Mouse (Mus musculus) limb, embryonic 12.5 days (tissue): ENCODE results near the gene P3h2. TPM values are rescaled to one million over a fixed set of nuclear protein-coding genes. Genes with fewer than 3 reads are reported as not detected.
A peak's percentile ranks its signal among the peaks of the same experiment; 100 is the strongest.

Experiments used
- ATAC-seq: fragments of 200-750 bp; cut with Nextera tagmentation; 2 replicates; pipeline ENCODE4 v1.8.0; 2017; ENCODE audit warnings: low read depth, moderate TSS enrichment; ENCODE audit not compliant: insufficient number of reproducible peaks, insufficient read depth, low FRiP score, low TSS enrichment
- H3K27ac ChIP-seq: fragments of 300-500 bp; sonication (generic); 2 replicates; pipeline ENCODE4 v1.5.1; 2016; ENCODE audit warnings: mild to moderate bottlenecking, moderate library complexity
- H3K27me3 ChIP-seq: fragments of 300-500 bp; sonication (generic); 2 replicates; pipeline ENCODE4 v1.6.1; 2016; ENCODE audit warnings: mild to moderate bottlenecking, moderate library complexity
- H3K36me3 ChIP-seq: fragments of 300-500 bp; sonication (generic); 2 replicates; pipeline ENCODE4 v1.6.1; 2016; ENCODE audit warnings: mild to moderate bottlenecking, moderate library complexity
- H3K4me1 ChIP-seq: fragments of 300-500 bp; sonication (generic); replicated peaks from 2 replicates; pipeline ENCODE4 v1.6.1; 2016
- H3K4me2 ChIP-seq: fragments of 300-500 bp; sonication (generic); 2 replicates; pipeline ENCODE4 v1.6.1; 2016; ENCODE audit warnings: mild to moderate bottlenecking, moderate library complexity
- H3K4me3 ChIP-seq: fragments of 300-500 bp; sonication (generic); replicated peaks from 2 replicates; pipeline ENCODE4 v1.5.1; 2016; ENCODE audit warnings: mild to moderate bottlenecking
- H3K9ac ChIP-seq: fragments of 300-500 bp; sonication (generic); replicated peaks from 2 replicates; pipeline ENCODE4 v1.6.1; 2016; ENCODE audit warnings: mild to moderate bottlenecking, moderate library complexity
- H3K9me3 ChIP-seq: fragments of 300-500 bp; sonication (generic); 2 replicates; pipeline ENCODE4 v1.6.1; 2016; ENCODE audit warnings: mild to moderate bottlenecking, moderate library complexity
- WGBS: fragments of 180-500 bp; shearing (Covaris S2); methylation state at CpG from one replicate; pipeline ENCODE4 v1.1.7; 2016; 5-methylcytosine and 5-hydroxymethylcytosine counted together
- polyA plus RNA-seq: library from polyadenylated mRNA; unstranded; fragments of >200 nt; fragmentation: Nextera tagmentation; extraction: Ambion mirVana; gene quantifications from 2 replicates; pipeline ENCODE4 v1.2.1, GENCODE M21; 2016

The P3h2 gene
- polyA plus RNA-seq, 1 experiment from 2014 or later, result 2.0 TPM

DNA sequence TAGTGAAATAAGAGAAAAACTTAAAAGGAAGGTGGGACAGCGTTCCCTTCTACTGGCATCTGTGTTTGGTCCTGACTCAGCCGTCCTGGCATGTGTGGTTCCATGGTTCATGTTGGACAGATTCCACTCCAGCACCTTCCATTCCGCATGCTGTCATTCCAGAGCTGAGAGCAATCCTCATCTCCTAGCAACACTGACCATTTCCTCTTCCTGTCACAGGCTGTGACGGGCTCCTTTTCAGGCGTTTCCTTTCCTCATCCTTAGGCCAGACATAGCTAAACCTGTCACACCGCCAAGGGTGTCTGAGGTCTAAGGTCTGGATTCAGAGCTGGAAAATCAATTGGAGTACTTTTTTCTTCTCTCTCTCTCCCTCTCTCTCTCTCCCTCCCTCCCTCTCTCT lies 40.5 kb downstream of the P3h2 start:
- 60% methylated on average over 6 of the region's 6 CpGs for WGBS
- no peaks in the 10 kb centered on the region for H3K27me3 ChIP-seq
- H3K4me3 ChIP-seq, result no peak overlapping the region
- H3K9ac ChIP-seq, result no peak overlapping the region
- no peak overlapping the region for H3K4me2 ChIP-seq
- no peak overlapping the region for H3K27ac ChIP-seq
- ATAC-seq, result no peak
- H3K4me1 ChIP-seq, result no peaks in the 10 kb centered on the region
- H3K9me3 ChIP-seq, result no peaks in the 10 kb centered on the region
- H3K36me3 ChIP-seq, result no peaks in the 10 kb centered on the region

DNA sequence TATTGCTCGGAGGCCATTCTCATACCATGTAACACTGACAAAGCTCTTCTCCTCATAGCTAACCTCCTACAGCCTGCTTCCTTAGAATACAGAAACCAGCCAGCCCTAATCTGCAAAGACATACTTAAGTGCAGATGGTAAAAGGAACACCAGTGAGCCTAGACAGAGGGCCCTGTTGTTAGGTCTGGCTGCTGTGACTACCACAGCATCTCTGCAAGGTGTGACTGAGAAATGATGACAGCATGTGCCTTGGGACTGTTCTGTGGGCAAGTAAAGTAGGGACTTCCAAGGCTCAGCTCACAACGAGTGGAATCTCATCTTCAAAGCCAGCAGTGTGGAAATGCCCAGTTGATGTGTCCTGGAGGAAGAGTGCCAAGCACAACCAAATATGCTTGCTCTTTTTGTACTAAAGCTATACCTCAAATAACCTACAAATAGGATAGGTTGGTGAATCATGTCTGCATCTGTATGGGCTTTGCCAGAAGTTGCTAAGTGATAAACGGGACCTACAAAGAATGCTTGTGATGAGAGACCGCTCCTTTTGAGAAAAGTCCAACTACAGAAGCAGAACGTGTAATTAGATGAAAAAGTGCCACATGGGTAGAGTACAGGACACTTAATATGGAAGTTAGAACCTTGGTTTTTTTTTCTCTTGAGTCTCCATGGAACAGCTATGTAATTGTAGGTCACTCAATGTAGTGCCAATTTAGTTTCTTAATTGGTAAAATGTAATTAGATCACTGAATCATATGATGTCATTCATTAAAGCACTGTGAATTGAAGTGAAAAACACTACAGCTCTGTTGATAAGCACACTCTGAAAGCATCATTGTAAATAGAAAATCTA lies 45.1 kb downstream of the P3h2 start:
- Histone ChIP-seq H3K27ac (no peak overlapping the region), H3K4me3 (no peak overlapping the region), H3K9ac (no peak overlapping the region), H3K9me3 (no peaks in the 10 kb centered on the region), H3K27me3 (no peaks in the 10 kb centered on the region), H3K36me3 (no peaks in the 10 kb centered on the region), H3K4me2 (no peak overlapping the region), H3K4me1 (no peaks in the 10 kb centered on the region)
- WGBS, result 74% methylated on average over 5 of the region's 5 CpGs
- no peak for ATAC-seq

DNA sequence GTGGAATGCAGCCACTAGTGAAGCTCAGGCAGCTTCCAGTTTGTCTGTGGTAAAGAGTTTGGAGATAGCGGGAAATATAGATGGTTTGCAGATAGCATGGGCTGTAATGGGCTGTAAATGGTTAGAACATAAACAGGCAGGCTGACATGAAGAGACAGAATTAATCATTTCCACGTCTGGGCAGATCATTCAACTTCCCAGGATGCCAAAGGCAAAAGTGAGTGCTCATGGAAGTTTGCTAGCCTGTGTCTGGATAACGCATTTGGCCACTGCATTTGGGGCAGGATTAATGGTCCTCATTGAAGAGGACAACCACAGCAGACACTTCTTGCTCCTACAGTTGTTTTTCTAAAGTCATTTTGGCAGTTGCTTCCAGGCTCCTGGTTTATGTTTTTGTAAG lies 52.0 kb downstream of the P3h2 start:
- H3K9ac ChIP-seq, result no peak overlapping the region
- H3K4me2 ChIP-seq, result no peak overlapping the region
- no peaks in the 10 kb centered on the region for H3K36me3 ChIP-seq
- H3K9me3 ChIP-seq, result no peaks in the 10 kb centered on the region
- WGBS, result 45% methylated on average over 3 of the region's 3 CpGs
- H3K27ac ChIP-seq, result no peak overlapping the region
- H3K4me3 ChIP-seq, result no peak overlapping the region
- ATAC-seq, result no peak
- peaks cover 11% of the 10 kb centered on the region for H3K4me1 ChIP-seq
- no peaks in the 10 kb centered on the region for H3K27me3 ChIP-seq

DNA sequence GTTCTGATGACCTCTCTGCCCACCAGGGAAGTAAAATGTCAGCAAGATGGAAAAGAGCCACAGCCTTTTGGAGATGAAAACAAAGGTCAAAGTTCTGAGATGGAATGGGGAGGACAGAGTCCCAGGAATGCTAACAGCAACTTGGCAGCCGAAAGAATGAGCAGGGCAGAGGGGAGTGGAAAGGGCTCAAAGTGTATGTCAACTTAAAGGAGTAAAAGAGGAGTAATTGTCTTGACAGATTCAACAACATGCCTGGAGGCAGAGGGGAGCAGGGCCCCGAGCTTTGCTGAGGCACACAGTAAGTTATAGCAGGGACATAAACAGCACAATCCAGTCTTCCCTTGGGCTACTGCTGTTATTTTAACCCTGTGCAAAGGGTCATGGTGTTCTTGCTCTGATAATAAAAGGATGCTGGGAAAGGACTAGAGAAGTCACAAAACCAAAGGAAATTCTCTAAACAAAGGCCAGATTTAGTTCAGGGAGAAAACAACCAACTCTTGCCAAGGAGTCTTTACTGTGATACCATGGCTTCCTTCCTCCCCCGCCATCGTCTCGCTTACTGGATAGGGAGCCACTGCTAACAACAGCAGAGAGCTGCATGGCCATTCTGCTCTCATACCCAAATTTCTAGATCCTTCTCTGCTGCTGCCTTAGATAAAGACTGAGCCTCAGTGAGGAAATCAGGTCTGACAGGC lies 56.0 kb downstream of the P3h2 start:
- H3K27ac ChIP-seq, result no peak overlapping the region
- 53% methylated on average over 5 of the region's 5 CpGs for WGBS

DNA sequence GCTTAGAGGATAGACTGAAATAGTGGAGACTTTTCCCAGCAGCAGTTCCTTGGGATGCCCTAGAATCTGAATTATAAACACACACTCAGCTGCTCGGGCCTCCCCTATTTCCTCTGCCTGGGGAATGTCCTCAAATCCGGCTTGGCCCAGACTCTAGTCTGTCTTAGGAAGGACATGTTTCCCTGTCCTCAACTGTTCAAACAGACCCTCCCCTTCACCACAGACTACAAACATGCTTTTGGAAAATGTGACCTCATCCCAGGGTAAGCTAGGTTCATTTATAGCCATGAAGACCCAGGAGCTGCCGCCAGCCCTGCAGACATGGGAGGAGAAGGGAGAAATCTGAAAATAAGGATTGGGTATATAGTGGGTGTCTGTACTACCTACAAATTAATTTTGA lies 57.7 kb downstream of the P3h2 start:
- 80% methylated on average over 3 of the region's 3 CpGs for WGBS
- Histone ChIP-seq H3K4me3 (no peak overlapping the region), H3K4me1 (peaks cover 20% of the 10 kb centered on the region), H3K9ac (no peak overlapping the region), H3K27ac (peak overlapping the region; percentile 14; the same call in 1 of the 2 replicates), H3K36me3 (no peaks in the 10 kb centered on the region), H3K9me3 (no peaks in the 10 kb centered on the region), H3K27me3 (no peaks in the 10 kb centered on the region), H3K4me2 (no peak overlapping the region)
- ATAC-seq, result no peak

More for the DNA sequence above, 56.0 kb downstream of the P3h2 start:
- no peak overlapping the region for H3K4me3 ChIP-seq
- peaks cover 15% of the 10 kb centered on the region for H3K4me1 ChIP-seq
- no peaks in the 10 kb centered on the region for H3K9me3 ChIP-seq
- no peak for ATAC-seq
- H3K9ac ChIP-seq, result no peak overlapping the region
- no peaks in the 10 kb centered on the region for H3K27me3 ChIP-seq
- no peak overlapping the region for H3K4me2 ChIP-seq
- no peaks in the 10 kb centered on the region for H3K36me3 ChIP-seq

DNA sequence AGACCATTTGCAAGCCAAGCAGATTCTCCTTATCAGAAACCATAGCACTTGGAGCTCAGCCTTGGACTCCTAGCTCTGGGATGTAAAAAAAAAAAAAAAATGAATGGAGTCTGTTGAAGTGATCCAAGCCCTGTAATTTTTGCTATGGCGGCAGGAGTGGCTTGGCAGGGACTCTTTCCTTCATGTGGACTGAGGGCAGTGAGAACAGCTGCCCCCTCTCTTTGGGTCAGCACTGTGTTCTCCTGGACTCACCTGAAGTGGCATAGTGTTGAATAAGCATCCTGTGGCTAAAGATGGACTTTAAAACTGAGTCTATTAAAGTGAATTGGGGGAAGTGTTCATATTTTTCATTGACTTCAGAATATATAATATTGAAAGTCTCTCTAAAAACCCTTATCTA lies 58.2 kb downstream of the P3h2 start:
- H3K4me1 ChIP-seq, result peaks cover 24% of the 10 kb centered on the region
- H3K9me3 ChIP-seq, result no peaks in the 10 kb centered on the region
- H3K27ac ChIP-seq, result no peak overlapping the region
- WGBS, result 90% methylated on average over 1 of the region's 1 CpGs
- no peak overlapping the region for H3K4me2 ChIP-seq
- no peak overlapping the region for H3K4me3 ChIP-seq
- no peaks in the 10 kb centered on the region for H3K36me3 ChIP-seq
- ATAC-seq, result no peak
- H3K27me3 ChIP-seq, result no peaks in the 10 kb centered on the region
- H3K9ac ChIP-seq, result no peak overlapping the region

DNA sequence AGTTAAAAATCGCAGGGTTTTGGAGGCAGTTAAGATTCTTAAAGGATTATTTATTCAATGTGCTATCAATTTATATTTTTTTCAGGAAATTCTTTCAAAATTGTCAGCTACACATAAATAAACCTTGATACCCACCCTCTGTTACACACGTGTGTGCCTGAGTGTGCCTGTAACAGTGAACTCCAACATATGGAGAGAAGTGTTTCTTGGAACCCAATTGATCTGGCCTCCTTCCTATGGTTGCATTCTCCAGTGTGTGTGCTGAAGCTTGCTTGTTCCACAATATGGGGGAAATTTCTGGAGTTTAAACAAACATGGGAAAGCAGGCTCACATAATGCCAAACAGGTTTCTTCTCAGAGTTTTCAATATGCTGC lies 63.7 kb downstream of the P3h2 start:
- Histone ChIP-seq H3K4me2 (peak overlapping the region; percentile 36), H3K36me3 (no peaks in the 10 kb centered on the region), H3K4me1 (peaks cover 27% of the 10 kb centered on the region), H3K9ac (no peak overlapping the region), H3K27ac (peak overlapping the region; percentile 87), H3K4me3 (no peak overlapping the region), H3K27me3 (no peaks in the 10 kb centered on the region), H3K9me3 (no peaks in the 10 kb centered on the region)
- peak; percentile 73 for ATAC-seq
- WGBS, result 9% methylated on average over 2 of the region's 2 CpGs

DNA sequence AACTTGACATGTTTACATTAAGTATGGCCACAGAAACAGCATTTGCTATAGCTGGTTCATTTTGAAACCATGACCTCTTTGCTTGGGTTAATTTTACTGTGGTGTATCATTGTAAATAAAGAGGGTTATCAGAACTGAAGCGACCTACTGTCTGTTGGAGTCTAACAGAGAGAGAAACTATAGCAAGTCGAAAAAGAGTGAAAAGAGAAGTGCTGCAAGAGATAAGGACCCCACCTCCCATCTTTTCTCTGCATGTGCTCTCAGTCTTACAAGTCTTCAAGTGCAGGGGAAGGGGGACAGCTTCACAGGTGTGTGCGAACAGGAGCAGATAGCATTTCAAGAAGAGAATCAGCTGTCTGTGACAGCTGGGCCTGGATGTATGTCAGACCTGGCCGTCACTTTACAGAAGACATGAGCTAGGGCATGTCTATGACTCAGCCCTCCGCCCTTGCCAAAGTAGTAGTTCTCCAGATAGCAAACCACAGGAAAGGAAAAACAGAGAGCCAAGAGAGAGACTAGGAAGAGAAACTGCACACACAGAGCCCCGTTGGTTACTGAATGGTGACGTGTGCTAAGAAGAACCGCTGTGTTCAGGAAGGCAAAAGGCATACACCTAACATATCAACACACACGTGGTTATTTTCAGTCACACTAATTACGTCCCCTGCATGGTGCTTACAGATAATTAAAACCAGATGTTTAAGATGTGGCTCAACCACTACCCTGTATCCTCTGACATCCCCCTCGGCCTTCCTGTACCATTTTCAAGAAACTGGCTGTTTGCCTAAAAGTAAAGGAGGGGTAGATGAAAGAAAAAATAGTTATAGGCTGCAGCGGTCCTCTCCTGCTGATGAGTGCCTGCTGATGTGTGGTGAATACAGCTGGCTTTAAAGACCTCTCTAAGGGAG lies 64.3 kb downstream of the P3h2 start:
- Histone ChIP-seq H3K27me3 (no peaks in the 10 kb centered on the region), H3K4me2 (peak overlapping the region; percentile 36), H3K4me1 (peaks cover 27% of the 10 kb centered on the region), H3K27ac (peak overlapping the region; percentile 87), H3K36me3 (no peaks in the 10 kb centered on the region), H3K9ac (no peak overlapping the region), H3K9me3 (no peaks in the 10 kb centered on the region), H3K4me3 (no peak overlapping the region)
- ATAC-seq, result peak; percentile 95
- WGBS, result 20% methylated on average over 12 of the region's 12 CpGs

DNA sequence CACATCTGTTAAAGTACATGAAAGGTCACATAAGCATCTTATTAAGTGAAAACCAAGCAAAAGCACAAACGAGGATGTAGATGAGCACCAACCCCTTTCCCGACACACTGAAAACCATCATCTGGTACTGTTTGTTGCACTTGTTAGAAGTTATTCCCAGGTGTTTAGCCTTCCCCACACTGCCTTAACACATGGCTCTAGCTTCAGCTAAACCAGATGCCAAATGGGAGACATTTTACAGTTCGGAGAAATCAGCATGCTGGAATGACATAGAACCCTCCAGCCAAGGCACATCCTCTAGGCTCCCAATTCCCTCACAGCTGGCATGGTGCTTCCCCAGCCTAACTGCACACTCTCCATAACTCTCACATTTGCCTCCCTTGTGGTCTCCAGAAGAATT lies 66.3 kb downstream of the P3h2 start:
- no peak for ATAC-seq
- Histone ChIP-seq H3K9ac (no peak overlapping the region), H3K36me3 (no peaks in the 10 kb centered on the region), H3K27me3 (no peaks in the 10 kb centered on the region), H3K4me3 (no peak overlapping the region), H3K9me3 (no peaks in the 10 kb centered on the region), H3K4me2 (no peak overlapping the region), H3K27ac (no peak overlapping the region), H3K4me1 (peaks cover 34% of the 10 kb centered on the region)
- 19% methylated on average over 3 of the region's 3 CpGs for WGBS

DNA sequence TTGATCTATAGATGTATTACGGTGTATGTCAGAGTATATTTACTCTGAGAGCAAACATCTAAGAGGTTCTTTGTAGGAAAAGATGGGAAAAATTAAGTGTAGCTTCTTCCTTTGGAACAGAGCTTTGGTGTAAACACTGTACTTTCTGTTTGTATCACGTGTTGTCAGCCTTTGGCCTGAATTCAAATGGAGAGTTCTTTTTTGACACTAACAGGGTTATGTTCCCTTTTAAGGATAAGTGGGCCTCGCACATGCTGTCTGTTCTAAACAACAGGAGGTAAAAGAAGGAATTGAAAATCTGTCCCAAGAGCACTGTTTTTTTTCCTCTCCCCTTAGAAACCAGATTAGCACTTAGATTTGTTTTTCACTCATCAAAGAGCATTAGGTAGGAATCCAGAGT lies 70.1 kb downstream of the P3h2 start:
- Histone ChIP-seq H3K4me1 (peaks cover 11% of the 10 kb centered on the region), H3K4me2 (no peak overlapping the region), H3K27ac (no peak overlapping the region), H3K9ac (no peak overlapping the region), H3K9me3 (no peaks in the 10 kb centered on the region), H3K27me3 (no peaks in the 10 kb centered on the region), H3K36me3 (no peaks in the 10 kb centered on the region), H3K4me3 (no peak overlapping the region)
- 58% methylated on average over 3 of the region's 3 CpGs for WGBS
- no peak for ATAC-seq

DNA sequence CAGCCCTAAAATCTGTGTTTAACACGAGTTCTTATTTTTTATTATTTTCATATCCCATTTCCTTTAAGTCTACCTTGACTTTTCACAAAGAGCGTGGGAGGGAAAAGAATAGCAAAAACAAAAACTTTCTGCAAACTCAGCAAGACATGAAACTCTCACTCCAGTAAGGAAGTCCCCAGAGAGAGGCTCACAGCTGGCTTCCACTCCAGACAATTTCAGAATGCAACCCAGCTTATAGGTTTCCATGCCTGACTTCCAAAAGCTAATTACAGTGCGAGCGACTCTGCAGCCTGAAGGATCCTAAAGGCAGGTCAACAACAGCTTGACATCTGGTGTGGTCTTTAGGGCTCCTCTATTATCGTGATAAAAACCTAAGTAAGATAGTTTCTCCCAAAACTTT lies 70.5 kb downstream of the P3h2 start:
- Histone ChIP-seq H3K4me2 (no peak overlapping the region), H3K36me3 (no peaks in the 10 kb centered on the region), H3K27me3 (no peaks in the 10 kb centered on the region), H3K4me1 (peaks cover 11% of the 10 kb centered on the region), H3K27ac (peak overlapping the region; percentile 37; the same call in 1 of the 2 replicates), H3K9me3 (no peaks in the 10 kb centered on the region), H3K4me3 (no peak overlapping the region), H3K9ac (no peak overlapping the region)
- peak; percentile 73; the same call in 1 of the 2 replicates for ATAC-seq
- 30% methylated on average over 5 of the region's 5 CpGs for WGBS
